Mouse (Mus musculus) C3H10T1/2 (cell line): ENCODE measurements around the gene Tmem200c. TPM values are rescaled to one million over a fixed set of nuclear protein-coding genes. Genes with fewer than 3 reads are reported as not detected.

Source experiments
- polyA plus RNA-seq, 2 experiments: library from polyadenylated mRNA; unstranded; fragments of >200 nt; fragmentation: generic; extraction: Trizol; gene quantifications; one replicate each; pipeline ENCODE4 v1.2.1; 2012; ENCODE audit warnings: missing spikeins in 2 of 2

Gene Tmem200c
- polyA plus RNA-seq, result not detected

GRCm38 (mm10) chr17:68826323-68826722 is at the start of gene Tmem200c:
Gene Tmem200c, plus strand, starts transcription at chr17:68826623.

Other genes with a start within 250 kb of the Tmem200c start
- 1 to 10 TPM in 1 of 2 experiments, under 1 TPM in 1; 0.29 to 4.4 TPM for gene Epb41l3, start 249.1 kb downstream of the Tmem200c start, polyA plus RNA-seq